Comparison of ENCODE assay signal across 10 mouse cellular contexts in genomic region chr5:144753041-144753440, GRCm38 (mm10). TPM values are rescaled to one million over a fixed set of nuclear protein-coding genes. Genes with fewer than 3 reads are reported as not detected.
A peak's percentile ranks its signal among the peaks of the same experiment; 100 is the strongest.
DNase-seq lines count a peak whose midpoint lies in the region; ATAC-seq and TF ChIP-seq lines count a peak whose summit lies in the region.
"Had no signal": no experiment of that assay in that cellular context is flagged by ENCODE, and none has a peak within 500 bp of the region (broad histone marks: within the 10 kb centered on the region; RNA-seq: fewer than 3 reads in every experiment).

No protein-coding gene starts in this region.

- peak; percentile 66 for DNase-seq in hindbrain, embryonic 14.5 days (ENCODE audit: low spot score)
- DNase-seq in cerebellum, adult 9-10 months: peak; percentile 83
- peak; percentile 52 to 74 for DNase-seq in left cerebral cortex, postnatal 36 days (ENCODE audit: low spot score in 2 of 2)
- DNase-seq in retina, embryonic 14.5 days (ENCODE audit: low spot score): peak; percentile 67
- DNase-seq in yolk sac, embryonic 10.5 days (ENCODE audit: low spot score): no peak

- TF ChIP-seq POLR2A in ES-Bruce4 (IDR thresholded peaks at IDR 0.05; ENCODE audit: insufficient read depth, low read length): no peak

- H3K9ac ChIP-seq in hindbrain, embryonic 14.5 days: no peak overlapping the region
- H3K9ac ChIP-seq in hindbrain, embryonic 12.5 days: no peak overlapping the region
- no peak overlapping the region for H3K9ac ChIP-seq in ES-Bruce4 (ENCODE audit: low read depth, poor library complexity, severe bottlenecking)
- H3K9ac ChIP-seq: embryonic facial prominence, embryonic 13.5 days; lung, embryonic 15.5 days had no signal

- H3K27me3 ChIP-seq in hindbrain, embryonic 14.5 days (ENCODE audit: control insufficient read depth, insufficient read depth, low read length): no peaks in the 10 kb centered on the region
- no peaks in the 10 kb centered on the region for H3K27me3 ChIP-seq in hindbrain, embryonic 12.5 days
- H3K27me3 ChIP-seq in ES-Bruce4 (ENCODE audit: control insufficient read depth, insufficient read depth, low read length, poor library complexity, severe bottlenecking): no peaks in the 10 kb centered on the region
- H3K27me3 ChIP-seq: embryonic facial prominence, embryonic 13.5 days; lung, embryonic 15.5 days had no signal

- H3K4me2 ChIP-seq in hindbrain, embryonic 14.5 days (replicated peaks): no peak overlapping the region
- no peak overlapping the region for H3K4me2 ChIP-seq in hindbrain, embryonic 12.5 days (replicated peaks)
- H3K4me2 ChIP-seq: lung, embryonic 15.5 days had no signal

- no peak for ATAC-seq in hindbrain, embryonic 14.5 days (ENCODE audit: low FRiP score)
- no peak for ATAC-seq in hindbrain, embryonic 12.5 days (ENCODE audit: low FRiP score)
- ATAC-seq in inflammation-experienced regulatory T-cells, adult 6 months: peak; percentile 76

- no peak overlapping the region for H3K27ac ChIP-seq in hindbrain, embryonic 14.5 days
- H3K27ac ChIP-seq in hindbrain, embryonic 12.5 days: no peak overlapping the region
- no peak overlapping the region for H3K27ac ChIP-seq in ES-Bruce4 (ENCODE audit: insufficient read depth, low read length)
- H3K27ac ChIP-seq: embryonic facial prominence, embryonic 13.5 days; lung, embryonic 15.5 days had no signal

- TF ChIP-seq EP300 in ES-Bruce4 (IDR thresholded peaks at IDR 0.05; ENCODE audit: insufficient read depth, low read depth, low read length): no peak

- 0 out of 2 replicates have a peak, but pooled peaks cover 5% of the 10 kb centered on the region for H3K4me1 ChIP-seq in hindbrain, embryonic 14.5 days (replicated peaks; ENCODE audit: control insufficient read depth, insufficient read depth, low read length)
- H3K4me1 ChIP-seq in hindbrain, embryonic 12.5 days: no peaks in the 10 kb centered on the region
- peaks cover 3% of the 10 kb centered on the region for H3K4me1 ChIP-seq in ES-Bruce4 (ENCODE audit: control insufficient read depth, insufficient read depth, low read length)

- intact Hi-C loops in left cerebral cortex, postnatal 36 days (cut with DNase I): no loop called here

- no peaks in the 10 kb centered on the region for H3K9me3 ChIP-seq in hindbrain, embryonic 14.5 days (ENCODE audit: control insufficient read depth, low read length)
- no peaks in the 10 kb centered on the region for H3K9me3 ChIP-seq in hindbrain, embryonic 12.5 days (replicated peaks)
- no peaks in the 10 kb centered on the region for H3K9me3 ChIP-seq in ES-Bruce4 (replicated peaks; ENCODE audit: control insufficient read depth, insufficient read depth, low read length, poor library complexity, severe bottlenecking)
- H3K9me3 ChIP-seq: embryonic facial prominence, embryonic 13.5 days; lung, embryonic 15.5 days had no signal

- no peak overlapping the region for H3K4me3 ChIP-seq in hindbrain, embryonic 14.5 days (replicated peaks; ENCODE audit: low read length)
- H3K4me3 ChIP-seq in hindbrain, embryonic 12.5 days: no peak overlapping the region
- no peak overlapping the region for H3K4me3 ChIP-seq in ES-Bruce4 (ENCODE audit: low read depth, low read length)
- H3K4me3 ChIP-seq: embryonic facial prominence, embryonic 13.5 days; lung, embryonic 15.5 days had no signal

- 66% methylated on average over 7 of the region's 7 CpGs for WGBS in hindbrain, embryonic 14.5 days
- 71% methylated on average over 7 of the region's 7 CpGs for WGBS in hindbrain, embryonic 12.5 days

- peaks cover 62% of the 10 kb centered on the region for H3K36me3 ChIP-seq in hindbrain, embryonic 14.5 days (replicated peaks; ENCODE audit: control insufficient read depth, insufficient read depth)
- peaks cover 12% of the 10 kb centered on the region for H3K36me3 ChIP-seq in hindbrain, embryonic 12.5 days
- no peaks in the 10 kb centered on the region for H3K36me3 ChIP-seq in ES-Bruce4 (ENCODE audit: control insufficient read depth, insufficient read depth, low read length, poor library complexity, severe bottlenecking)
- H3K36me3 ChIP-seq: embryonic facial prominence, embryonic 13.5 days; lung, embryonic 15.5 days had no signal

- TF ChIP-seq CTCF in ES-Bruce4 (IDR thresholded peaks at IDR 0.05; ENCODE audit: low read depth, low read length): peak; percentile 15

RNA-seq across cellular contexts. Expression of gene Tmem130, which starts 8.6 kb away (rescaled TPM):
- polyA plus RNA-seq in hindbrain, embryonic 14.5 days (2014; fragmentation: Nextera tagmentation; extraction: Ambion mirVana): 338 and 386 TPM in 2 replicates
- 73.4 and 73.8 TPM in 2 replicates for polyA plus RNA-seq in hindbrain, embryonic 12.5 days (2016; fragmentation: Nextera tagmentation; extraction: Ambion mirVana)
- 1.8 and 2.9 TPM in 2 replicates for polyA plus RNA-seq in ES-Bruce4 (2011; ENCODE audit: insufficient read depth, insufficient read length, low read depth, missing spikeins)
- polyA plus RNA-seq in inflammation-experienced regulatory T-cells, adult 6 months (2017; shearing (Covaris generic)): not detected
- total RNA-seq in left cerebral cortex, postnatal 36 days (2021): 100 to 1,000 TPM; 163 to 174 TPM

RNA-seq across cellular contexts. Expression of gene Trrap, which starts 14.5 kb away (rescaled TPM):
- 75.9 and 86.6 TPM in 2 replicates for polyA plus RNA-seq in hindbrain, embryonic 14.5 days (2014; fragmentation: Nextera tagmentation; extraction: Ambion mirVana)
- polyA plus RNA-seq in hindbrain, embryonic 12.5 days (2016; fragmentation: Nextera tagmentation; extraction: Ambion mirVana): 92.5 and 94.5 TPM in 2 replicates
- 106 and 116 TPM in 2 replicates for polyA plus RNA-seq in ES-Bruce4 (2011; ENCODE audit: insufficient read depth, insufficient read length, low read depth, missing spikeins)
- 10 to 100 TPM; 49.5 to 91.7 (median 64.1) TPM for polyA plus RNA-seq in inflammation-experienced regulatory T-cells, adult 6 months (2017; shearing (Covaris generic))
- 100 to 1,000 TPM; 135 to 196 TPM for total RNA-seq in left cerebral cortex, postnatal 36 days (2021)

Comparison
In these comparisons a context has a peak if more than half of its experiments do, and no peak if none do; other contexts are left out.
1. RNA of gene Tmem130, which starts 8.6 kb away (polyA plus RNA-seq): 338 to 386 TPM in hindbrain, embryonic 14.5 days and 73.4 to 73.8 TPM in hindbrain, embryonic 12.5 days; 1.8 to 2.9 TPM in ES-Bruce4 and not detected in inflammation-experienced regulatory T-cells, adult 6 months; every median in the first group is over 10 times any median in the second.